Mouse (Mus musculus) erythroblast, embryonic 14.5 days (primary cell): Measurements from ENCODE around the gene Zfp750. TPM values are rescaled to one million over a fixed set of nuclear protein-coding genes. Genes with fewer than 3 reads are reported as not detected.
A peak's percentile ranks its signal among the peaks of the same experiment; 100 is the strongest.

ENCODE experiments used
- H3K27me3 ChIP-seq: 2 replicates; pipeline ENCODE4 v1.6.1; 2012; ENCODE audit warnings: inconsistent platforms; ENCODE audit not compliant: control insufficient read depth
- H3K36me3 ChIP-seq: 2 replicates; pipeline ENCODE4 v1.6.1; 2012; ENCODE audit warnings: mild to moderate bottlenecking, inconsistent platforms; ENCODE audit not compliant: control insufficient read depth
- H3K4me1 ChIP-seq: 2 replicates; pipeline ENCODE4 v1.6.1; 2012; ENCODE audit warnings: inconsistent platforms; ENCODE audit not compliant: control insufficient read depth
- H3K4me3 ChIP-seq: replicated peaks from 2 replicates; pipeline ENCODE3; 2012; ENCODE audit warnings: moderate library complexity, mild to moderate bottlenecking, inconsistent platforms
- H3K9me3 ChIP-seq: 2 replicates; pipeline ENCODE4 v1.6.1; 2012; ENCODE audit warnings: low read length, inconsistent platforms, mixed read lengths; ENCODE audit not compliant: control insufficient read depth
- GATA1 ChIP-seq: IDR thresholded peaks from 2 replicates; pipeline ENCODE4 v1.6.1; 2012; ENCODE audit warnings: low read length, inconsistent platforms, mixed read lengths
- TAL1 ChIP-seq: IDR thresholded peaks from 3 replicates; pipeline ENCODE4 v1.6.1; 2012; ENCODE audit warnings: low read length, inconsistent platforms, mixed read lengths
- polyA plus RNA-seq: library from polyadenylated mRNA; stranded (reverse); fragments of >175 nt; gene quantifications from 2 replicates; pipeline ENCODE4 v1.2.3, GENCODE M21; 2012

The Zfp750 gene
- polyA plus RNA-seq, 1 experiment: not detected

DNA sequence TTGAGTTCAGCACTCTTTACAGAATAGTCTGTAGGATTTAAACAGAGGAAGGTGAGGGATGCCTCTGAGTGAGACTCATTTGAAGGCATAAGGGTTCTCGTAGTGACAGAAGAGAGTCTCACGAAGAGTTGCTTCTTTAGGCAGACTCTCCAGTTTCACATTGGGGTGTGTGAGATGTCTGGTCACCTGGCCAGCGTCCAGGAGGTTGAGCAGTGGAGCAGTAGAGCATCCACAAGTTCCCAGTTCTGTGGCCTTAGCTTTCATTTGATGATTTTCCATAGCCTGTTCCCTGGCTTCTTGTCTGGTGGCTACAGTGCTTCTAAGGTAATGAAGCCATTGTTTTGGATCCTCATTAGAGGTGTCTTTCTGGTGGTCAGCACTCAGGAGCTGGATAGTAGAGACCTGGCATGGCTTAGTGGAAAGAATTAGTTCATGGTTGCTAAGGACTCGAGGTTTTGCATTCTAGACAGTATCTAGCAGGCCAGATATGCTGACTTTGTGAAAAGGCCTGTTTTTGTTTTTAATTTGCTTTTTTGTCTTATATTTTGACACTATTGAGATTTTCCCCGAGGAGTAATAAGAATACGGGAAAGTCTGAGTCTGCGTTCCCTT lies 33.8 kb upstream of the Zfp750 start:
- Histone ChIP-seq H3K4me1 (peaks cover 54% of the 10 kb centered on the region), H3K27me3 (no peaks in the 10 kb centered on the region), H3K4me3 (no peak overlapping the region), H3K9me3 (peaks cover 2% of the 10 kb centered on the region), H3K36me3 (peaks cover 73% of the 10 kb centered on the region)
- TF ChIP-seq GATA1: no peak

GRCm38 (mm10) chr11:121552167-121552566 lies 33.0 kb upstream of the Zfp750 start:
- no peak for TF ChIP-seq TAL1
- no peak for TF ChIP-seq GATA1
- H3K27me3 ChIP-seq: no peaks in the 10 kb centered on the region
- H3K4me3 ChIP-seq: no peak overlapping the region
- no peaks in the 10 kb centered on the region; the same call in 1 of the 2 replicates for H3K9me3 ChIP-seq
- peaks cover 66% of the 10 kb centered on the region for H3K36me3 ChIP-seq
- peaks cover 58% of the 10 kb centered on the region for H3K4me1 ChIP-seq

DNA sequence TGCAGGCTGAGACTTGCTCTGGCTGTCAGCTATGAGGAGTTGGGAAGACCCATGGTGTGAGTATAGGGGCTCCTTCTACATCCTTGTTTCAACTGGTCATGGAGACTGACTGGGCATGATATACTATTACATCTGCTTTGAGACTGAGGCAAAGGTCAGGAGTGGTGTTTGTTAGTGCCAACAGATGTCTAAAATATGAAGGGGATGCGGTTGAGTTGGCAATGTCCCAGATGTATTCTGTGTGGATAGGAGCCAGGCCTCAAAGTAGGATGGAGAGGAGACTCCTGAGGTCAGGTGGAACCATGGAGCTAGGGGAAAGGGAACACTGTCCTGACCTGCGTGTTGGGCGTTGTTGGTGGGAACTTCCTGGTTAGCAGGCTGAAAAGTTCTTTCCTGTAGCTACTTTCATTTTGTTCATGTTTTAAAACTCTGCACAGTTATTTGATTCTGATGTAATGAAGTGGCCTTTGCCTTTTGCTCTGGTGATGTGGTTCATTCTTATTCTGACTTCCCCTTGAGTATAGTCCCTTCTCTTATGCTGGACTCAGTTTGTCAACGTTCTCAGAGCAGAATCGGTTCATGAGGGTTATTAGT lies 32.2 kb upstream of the Zfp750 start:
- no peak overlapping the region for H3K4me3 ChIP-seq
- peaks cover 68% of the 10 kb centered on the region for H3K36me3 ChIP-seq
- H3K27me3 ChIP-seq: no peaks in the 10 kb centered on the region
- TF ChIP-seq GATA1: no peak
- no peak for TF ChIP-seq TAL1
- H3K9me3 ChIP-seq: no peaks in the 10 kb centered on the region
- peaks cover 66% of the 10 kb centered on the region for H3K4me1 ChIP-seq

GRCm38 (mm10) chr11:121549843-121550647 lies 30.9 kb upstream of the Zfp750 start:
- H3K4me3 ChIP-seq: no peak overlapping the region
- H3K4me1 ChIP-seq: peaks cover 79% of the 10 kb centered on the region

DNA sequence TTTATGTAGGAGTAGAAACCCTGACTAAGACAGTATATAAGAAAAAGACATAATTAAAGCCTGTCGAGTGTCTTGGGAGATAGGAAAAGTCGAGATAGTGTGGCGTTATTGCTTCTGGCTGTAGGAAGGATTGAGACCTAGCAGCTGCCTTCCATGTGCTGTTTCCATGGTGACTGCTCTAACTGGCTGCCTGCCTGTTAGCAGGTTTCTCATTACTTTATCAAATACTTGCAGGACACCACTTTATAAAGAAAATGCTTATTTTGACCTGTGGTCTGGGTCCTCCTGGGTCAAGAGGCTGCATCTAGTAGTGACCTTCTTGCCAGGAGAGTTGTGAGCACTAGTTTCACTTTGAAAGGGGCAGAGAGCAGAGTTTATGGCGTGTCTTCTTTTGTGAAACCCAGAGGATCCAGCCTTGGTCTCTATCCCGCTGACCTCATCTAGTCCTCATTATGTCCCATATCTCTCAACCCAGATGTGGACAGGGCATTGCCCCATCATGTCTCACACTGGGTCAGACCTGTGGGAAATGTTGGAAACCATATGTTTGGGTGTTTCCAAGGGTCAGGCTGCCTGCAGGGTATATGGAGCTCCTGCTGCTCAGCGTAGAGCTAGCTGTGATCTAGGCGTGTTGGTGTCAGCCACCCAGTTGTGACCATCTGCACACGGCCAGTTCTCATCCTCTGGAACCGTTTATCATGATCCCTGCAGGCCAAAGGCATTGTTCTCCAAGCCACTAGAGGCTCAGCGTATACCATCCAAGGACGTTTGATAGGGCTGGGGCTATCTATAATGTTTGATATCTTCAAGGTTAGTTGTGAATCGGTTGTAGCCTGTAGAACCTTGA lies 30.1 kb upstream of the Zfp750 start:
- Histone ChIP-seq H3K4me3 (peak overlapping the region; percentile 34), H3K36me3 (peaks cover 74% of the 10 kb centered on the region), H3K9me3 (no peaks in the 10 kb centered on the region), H3K27me3 (no peaks in the 10 kb centered on the region), H3K4me1 (peaks cover 85% of the 10 kb centered on the region)
- TF ChIP-seq TAL1 (peak; percentile 48), GATA1 (no peak)

More at GRCm38 (mm10) chr11:121549843-121550647, 30.9 kb upstream of the Zfp750 start:
- H3K9me3 ChIP-seq: no peaks in the 10 kb centered on the region
- H3K27me3 ChIP-seq: no peaks in the 10 kb centered on the region
- no peak for TF ChIP-seq TAL1
- peaks cover 72% of the 10 kb centered on the region for H3K36me3 ChIP-seq

DNA sequence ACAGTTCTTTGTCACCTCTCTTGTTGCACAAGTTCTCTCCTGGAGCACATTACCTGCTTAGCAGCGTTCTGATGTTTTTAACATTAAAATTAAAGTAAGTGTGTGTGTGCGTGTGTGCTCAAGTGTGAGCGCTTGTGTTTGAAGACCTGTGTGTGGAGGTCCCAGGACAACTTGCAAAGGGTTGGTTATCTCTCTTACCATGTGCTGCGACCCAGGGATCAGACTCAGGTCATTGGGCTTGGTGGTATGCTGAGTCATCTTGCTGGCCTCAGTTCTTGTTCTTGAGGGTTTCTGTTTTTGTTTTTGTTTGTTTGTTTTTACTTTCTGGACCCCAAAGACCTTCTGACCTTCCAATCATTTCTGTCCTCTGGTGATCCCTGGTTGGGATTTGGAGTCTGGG lies 28.8 kb upstream of the Zfp750 start:
- Histone ChIP-seq H3K4me1 (peaks cover 92% of the 10 kb centered on the region), H3K4me3 (peak overlapping the region; percentile 36), H3K27me3 (no peaks in the 10 kb centered on the region), H3K9me3 (no peaks in the 10 kb centered on the region), H3K36me3 (peaks cover 80% of the 10 kb centered on the region)
- TF ChIP-seq GATA1 (peak; percentile 45), TAL1 (peak; percentile 63)

GRCm38 (mm10) chr11:121547234-121547633 lies 28.1 kb upstream of the Zfp750 start:
- peaks cover 83% of the 10 kb centered on the region for H3K36me3 ChIP-seq

DNA sequence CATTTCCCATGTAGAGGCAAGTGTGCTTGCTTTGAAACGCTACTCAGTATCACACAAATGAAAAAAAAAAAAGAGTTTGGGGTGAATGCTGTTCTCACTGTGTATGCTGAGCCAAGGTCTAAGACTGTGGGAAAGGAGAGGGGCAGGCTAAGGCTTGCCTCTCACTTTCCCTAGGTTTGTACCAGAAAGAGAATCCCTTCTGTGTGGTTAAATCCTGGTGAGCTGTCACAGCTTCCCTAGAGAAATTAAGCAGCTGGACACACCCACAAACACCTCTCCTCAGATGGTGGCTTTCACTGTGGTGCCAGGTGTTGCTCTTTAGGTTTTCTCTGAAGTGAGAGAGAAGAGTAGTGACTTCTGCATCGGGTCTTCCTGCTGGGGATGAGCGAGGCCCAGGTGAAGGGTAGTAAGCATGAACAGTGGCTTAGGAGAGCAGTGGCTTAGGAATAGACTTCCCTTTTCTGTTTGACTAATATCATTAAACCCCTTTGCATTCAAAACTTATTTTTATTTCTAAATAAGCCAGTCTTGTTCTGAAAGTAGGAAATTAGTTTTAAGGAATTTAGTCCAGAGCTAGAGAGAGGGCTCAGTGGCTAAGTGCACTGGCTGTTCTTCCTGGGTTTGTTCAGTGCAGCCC lies 26.4 kb upstream of the Zfp750 start:
- peaks cover 86% of the 10 kb centered on the region for H3K36me3 ChIP-seq
- no peaks in the 10 kb centered on the region for H3K9me3 ChIP-seq
- H3K27me3 ChIP-seq: no peaks in the 10 kb centered on the region
- H3K4me3 ChIP-seq: no peak overlapping the region
- H3K4me1 ChIP-seq: peaks cover 92% of the 10 kb centered on the region
- TF ChIP-seq GATA1 (no peak), TAL1 (no peak)

More at GRCm38 (mm10) chr11:121547234-121547633, 28.1 kb upstream of the Zfp750 start:
- Histone ChIP-seq H3K27me3 (no peaks in the 10 kb centered on the region), H3K9me3 (no peaks in the 10 kb centered on the region), H3K4me3 (peak overlapping the region; percentile 36), H3K4me1 (peaks cover 95% of the 10 kb centered on the region)
- peak; percentile 59 for TF ChIP-seq GATA1
- TF ChIP-seq TAL1: no peak
